Mouse (Mus musculus) liver, embryonic 11.5 days (tissue): ENCODE results near the gene Yipf3. TPM values are rescaled to one million over a fixed set of nuclear protein-coding genes. Genes with fewer than 3 reads are reported as not detected.

Experiments
- ATAC-seq: fragments of 200-750 bp; cut with Nextera tagmentation; replicated peaks from 2 replicates; pipeline ENCODE4 v1.8.0; 2017; ENCODE audit warnings: moderate number of reproducible peaks, mild to moderate bottlenecking, moderate TSS enrichment, moderate library complexity; ENCODE audit not compliant: low FRiP score
- DNase-seq: peaks from one replicate; pipeline ENCODE4 v3.0.0-alpha.2; 2017; ENCODE audit warnings: low spot score
- H3K27ac ChIP-seq: fragments of 300-500 bp; sonication (generic); 2 replicates; pipeline ENCODE4 v1.5.1; 2014; ENCODE audit warnings: mild to moderate bottlenecking, low read depth, low read length, control low read depth
- H3K27me3 ChIP-seq: fragments of 300-500 bp; sonication (generic); replicated peaks from 2 replicates; pipeline ENCODE4 v1.6.1; 2014; ENCODE audit warnings: low read length, mixed read lengths; ENCODE audit not compliant: control insufficient read depth, insufficient read depth
- H3K36me3 ChIP-seq: fragments of 300-500 bp; sonication (generic); 2 replicates; pipeline ENCODE4 v1.6.1; 2014; ENCODE audit warnings: mild to moderate bottlenecking, low read length, moderate library complexity, mixed read lengths; ENCODE audit not compliant: control insufficient read depth, insufficient read depth
- H3K4me1 ChIP-seq: fragments of 300-500 bp; sonication (generic); replicated peaks from 2 replicates; pipeline ENCODE4 v1.6.1; 2014; ENCODE audit warnings: low read length, mixed read lengths; ENCODE audit not compliant: control insufficient read depth, insufficient read depth
- H3K4me2 ChIP-seq: fragments of 300-500 bp; sonication (generic); 2 replicates; pipeline ENCODE4 v1.6.1; 2014; ENCODE audit warnings: mild to moderate bottlenecking, control low read depth, moderate library complexity
- H3K4me3 ChIP-seq: fragments of 300-500 bp; sonication (generic); 2 replicates; pipeline ENCODE4 v1.5.1; 2014; ENCODE audit warnings: low read depth, low read length, control low read depth
- H3K9ac ChIP-seq: fragments of 300-500 bp; sonication (generic); 2 replicates; pipeline ENCODE4 v1.6.1; 2014; ENCODE audit warnings: low read depth, low read length, control low read depth
- H3K9me3 ChIP-seq: fragments of 300-500 bp; sonication (generic); 2 replicates; pipeline ENCODE4 v1.6.1; 2016; ENCODE audit warnings: low read length, inconsistent platforms, mixed read lengths; ENCODE audit not compliant: control insufficient read depth
- WGBS: fragments of 180-500 bp; shearing (Covaris S2); extraction: QIAGEN DNeasy Blood & Tissue Kit; methylation state at CpG from one replicate; pipeline ENCODE4 v1.1.7; 2014; 5-methylcytosine and 5-hydroxymethylcytosine counted together
- polyA plus RNA-seq: library from polyadenylated mRNA; unstranded; fragments of >200 nt; fragmentation: Nextera tagmentation; extraction: Ambion mirVana; gene quantifications from 2 replicates; pipeline ENCODE4 v1.2.1, GENCODE M21; 2014

Gene Yipf3
- polyA plus RNA-seq, 1 experiment from 2014 or later, result 65.6 TPM

GRCm38 (mm10) chr17:46272675-46273074, 24.8 kb downstream of the Yipf3 start:
- H3K4me1 ChIP-seq, result peaks cover 4% of the 10 kb centered on the region
- H3K36me3 ChIP-seq, result peaks cover 11% of the 10 kb centered on the region; the same call in 1 of the 2 replicates
- H3K9ac ChIP-seq, result no peak overlapping the region
- H3K27ac ChIP-seq, result no peak overlapping the region
- no peak for DNase-seq
- WGBS, result 90% methylated on average over 5 of the region's 5 CpGs
- H3K9me3 ChIP-seq, result no peaks in the 10 kb centered on the region
- H3K4me2 ChIP-seq, result no peak overlapping the region
- no peak overlapping the region for H3K4me3 ChIP-seq
- H3K27me3 ChIP-seq, result no peaks in the 10 kb centered on the region
- ATAC-seq, result no peak

DNA sequence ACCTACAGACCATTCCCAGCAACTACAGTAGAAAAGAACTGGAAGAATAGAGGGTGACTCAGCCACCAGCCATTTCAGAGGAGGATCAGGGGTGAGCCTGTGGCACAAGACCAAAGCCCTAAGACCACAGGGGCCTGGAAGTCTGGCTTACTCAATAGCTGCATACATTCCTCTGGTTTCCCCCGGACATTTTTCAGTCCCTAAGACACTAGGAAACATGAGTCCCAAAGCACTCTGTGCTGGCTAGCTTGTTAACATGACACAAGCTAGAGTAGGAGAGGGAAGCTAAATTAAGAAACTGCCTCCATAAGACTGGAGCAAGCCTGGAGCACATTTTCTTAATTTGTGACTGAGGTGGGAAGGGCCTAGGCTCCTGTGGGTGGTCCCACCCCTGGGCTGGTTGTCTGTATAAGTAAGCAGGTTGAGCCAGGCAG, 25.9 kb downstream of the Yipf3 start:
- ATAC-seq, result no peak
- H3K9ac ChIP-seq, result no peak overlapping the region
- H3K4me3 ChIP-seq, result no peak overlapping the region
- peaks cover 4% of the 10 kb centered on the region for H3K4me1 ChIP-seq
- WGBS, result 79% methylated on average over 1 of the region's 1 CpGs
- no peaks in the 10 kb centered on the region for H3K27me3 ChIP-seq
- no peaks in the 10 kb centered on the region for H3K9me3 ChIP-seq
- H3K36me3 ChIP-seq, result peaks cover 11% of the 10 kb centered on the region; the same call in 1 of the 2 replicates
- H3K4me2 ChIP-seq, result no peak overlapping the region
- no peak overlapping the region for H3K27ac ChIP-seq
- no peak for DNase-seq

GRCm38 (mm10) chr17:46274465-46274864, 26.6 kb downstream of the Yipf3 start:
- WGBS, result 80% methylated on average over 6 of the region's 6 CpGs
- H3K36me3 ChIP-seq, result peaks cover 11% of the 10 kb centered on the region; the same call in 1 of the 2 replicates

DNA sequence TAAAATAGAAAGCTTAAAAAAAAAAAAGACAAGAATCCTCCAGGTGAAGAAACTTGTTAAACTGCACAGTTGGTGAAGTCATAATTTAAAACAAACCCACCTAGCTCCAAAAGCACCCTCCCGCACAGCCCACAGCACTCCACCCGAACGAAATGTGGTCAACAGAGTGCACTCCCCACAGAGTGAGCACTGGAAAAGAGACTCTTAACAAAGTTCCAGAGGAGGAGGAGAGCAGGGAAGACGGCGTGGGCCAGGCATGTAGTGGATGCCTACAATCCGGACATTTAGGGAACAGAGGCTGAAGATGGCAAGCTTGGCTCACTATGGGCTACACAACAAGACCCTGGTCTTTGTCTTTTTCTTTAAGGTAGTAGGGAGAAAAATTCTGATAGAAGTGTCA, 27.2 kb downstream of the Yipf3 start:
- H3K9ac ChIP-seq, result no peak overlapping the region
- ATAC-seq, result no peak
- no peaks in the 10 kb centered on the region for H3K27me3 ChIP-seq
- H3K36me3 ChIP-seq, result peaks cover 11% of the 10 kb centered on the region; the same call in 1 of the 2 replicates
- no peak for DNase-seq
- H3K27ac ChIP-seq, result no peak overlapping the region
- 83% methylated on average over 6 of the region's 6 CpGs for WGBS
- no peak overlapping the region for H3K4me2 ChIP-seq
- H3K4me3 ChIP-seq, result no peak overlapping the region
- H3K9me3 ChIP-seq, result no peaks in the 10 kb centered on the region
- H3K4me1 ChIP-seq, result peaks cover 4% of the 10 kb centered on the region

More at GRCm38 (mm10) chr17:46274465-46274864, 26.6 kb downstream of the Yipf3 start:
- Histone ChIP-seq H3K4me1 (peaks cover 4% of the 10 kb centered on the region), H3K4me2 (no peak overlapping the region), H3K4me3 (no peak overlapping the region), H3K27ac (no peak overlapping the region), H3K9me3 (no peaks in the 10 kb centered on the region), H3K27me3 (no peaks in the 10 kb centered on the region), H3K9ac (no peak overlapping the region)
- no peak for DNase-seq
- no peak for ATAC-seq

- no peaks in the 10 kb centered on the region for H3K9me3 ChIP-seq
- ATAC-seq, result no peak
- no peaks in the 10 kb centered on the region for H3K27me3 ChIP-seq
- 68% methylated on average over 10 of the region's 10 CpGs for WGBS
- no peak overlapping the region for H3K4me2 ChIP-seq
- no peak overlapping the region for H3K27ac ChIP-seq
- H3K36me3 ChIP-seq, result peaks cover 10% of the 10 kb centered on the region; the same call in 1 of the 2 replicates
- H3K9ac ChIP-seq, result no peak overlapping the region
- no peak overlapping the region for H3K4me3 ChIP-seq
- H3K4me1 ChIP-seq, result peaks cover 4% of the 10 kb centered on the region
- DNase-seq, result no peak
Observed at GRCm38 (mm10) chr17:46275506-46275905, 27.6 kb downstream of the Yipf3 start.

GRCm38 (mm10) chr17:46277586-46277985, 29.7 kb downstream of the Yipf3 start:
- H3K4me3 ChIP-seq, result no peak overlapping the region
- peaks cover 8% of the 10 kb centered on the region; the same call in 1 of the 2 replicates for H3K36me3 ChIP-seq
- WGBS, result 73% methylated on average over 4 of the region's 4 CpGs
- no peak overlapping the region for H3K4me2 ChIP-seq
- H3K27me3 ChIP-seq, result no peaks in the 10 kb centered on the region
- DNase-seq (no peak), ATAC-seq (no peak)
- no peak overlapping the region for H3K27ac ChIP-seq
- H3K9me3 ChIP-seq, result no peaks in the 10 kb centered on the region
- H3K9ac ChIP-seq, result no peak overlapping the region
- H3K4me1 ChIP-seq, result peaks cover 15% of the 10 kb centered on the region

- Histone ChIP-seq H3K9ac (no peak overlapping the region), H3K36me3 (peaks cover 8% of the 10 kb centered on the region; the same call in 1 of the 2 replicates), H3K4me2 (no peak overlapping the region), H3K4me3 (no peak overlapping the region), H3K4me1 (peaks cover 15% of the 10 kb centered on the region), H3K27me3 (no peaks in the 10 kb centered on the region), H3K9me3 (no peaks in the 10 kb centered on the region), H3K27ac (no peak overlapping the region)
- 88% methylated on average over 12 of the region's 12 CpGs for WGBS
- DNase-seq, result no peak
- ATAC-seq, result no peak
Observed at GRCm38 (mm10) chr17:46278011-46278765, 30.3 kb downstream of the Yipf3 start.

- peak within 1 kb of the TSS; percentile 80 for H3K27ac ChIP-seq
- DNase-seq, result peak; percentile 89
- H3K9me3 ChIP-seq, result no peaks in the 10 kb centered on the region
- peak within 1 kb of the TSS; percentile 80 for H3K9ac ChIP-seq
- ATAC-seq, result peak; percentile 94
- no peaks in the 10 kb centered on the region for H3K27me3 ChIP-seq
- peaks cover 6% of the 10 kb centered on the region; the same call in 1 of the 2 replicates for H3K36me3 ChIP-seq
- H3K4me1 ChIP-seq, result peaks cover 10% of the 10 kb centered on the region
- 0% methylated on average over 37 of the region's 37 CpGs for WGBS
- peak within 1 kb of the TSS; percentile 90 for H3K4me2 ChIP-seq
- H3K4me3 ChIP-seq, result peak within 1 kb of the TSS; percentile 77
Observed at GRCm38 (mm10) chr17:46282483-46283123, 34.7 kb downstream of the Yipf3 start, which contains the start of gene Tjap1. TSS of gene Tjap1 (minus strand) at chr17:46283026.
